Mouse (Mus musculus) limb, embryonic 14.5 days (tissue): ENCODE measurements around the gene Wnk1. TPM values are rescaled to one million over a fixed set of nuclear protein-coding genes. Genes with fewer than 3 reads are reported as not detected.

Experiments
- ATAC-seq: fragments of 200-750 bp; cut with Nextera tagmentation; 2 replicates; pipeline ENCODE4 v1.8.0; 2017; ENCODE audit warnings: low read depth, moderate number of reproducible peaks, moderate TSS enrichment; ENCODE audit not compliant: low FRiP score
- DNase-seq: peaks from one replicate; pipeline ENCODE4 v3.0.0-alpha.2; 2015; ENCODE audit warnings: low spot score
- H3K27ac ChIP-seq: fragments of 300-500 bp; sonication (generic); replicated peaks from 2 replicates; pipeline ENCODE4 v1.5.1; 2014; ENCODE audit warnings: low read depth, mild to moderate bottlenecking, low read length, moderate library complexity, mixed read lengths
- H3K27me3 ChIP-seq: fragments of 300-500 bp; sonication (generic); 2 replicates; pipeline ENCODE4 v1.6.1; 2014; ENCODE audit warnings: low read length, mixed read lengths; ENCODE audit not compliant: control insufficient read depth, insufficient read depth
- H3K36me3 ChIP-seq: fragments of 300-500 bp; sonication (generic); 2 replicates; pipeline ENCODE4 v1.6.1; 2014; ENCODE audit warnings: mild to moderate bottlenecking, low read length, moderate library complexity, mixed read lengths; ENCODE audit not compliant: control insufficient read depth, insufficient read depth
- H3K4me1 ChIP-seq: fragments of 300-500 bp; sonication (generic); 2 replicates; pipeline ENCODE4 v1.6.1; 2014; ENCODE audit warnings: antibody characterized with exemption, low read length, mixed read lengths; ENCODE audit not compliant: control insufficient read depth, insufficient read depth
- H3K4me2 ChIP-seq: fragments of 300-500 bp; sonication (generic); replicated peaks from 2 replicates; pipeline ENCODE4 v1.6.1; 2014; ENCODE audit warnings: low read depth, mild to moderate bottlenecking, low read length, moderate library complexity; ENCODE audit not compliant: severe bottlenecking
- H3K4me3 ChIP-seq: fragments of 300-500 bp; sonication (generic); replicated peaks from 2 replicates; pipeline ENCODE4 v1.5.1; 2014; ENCODE audit warnings: low read length
- H3K9ac ChIP-seq: fragments of 300-500 bp; sonication (generic); 2 replicates; pipeline ENCODE4 v1.6.1; 2014; ENCODE audit warnings: mild to moderate bottlenecking, low read depth, low read length, moderate library complexity; ENCODE audit not compliant: severe bottlenecking
- H3K9me3 ChIP-seq: fragments of 300-500 bp; sonication (generic); 2 replicates; pipeline ENCODE4 v1.6.1; 2016; ENCODE audit warnings: low read length; ENCODE audit not compliant: control insufficient read depth
- POLR2A ChIP-seq: fragments of 200-500 bp; IDR thresholded peaks from 2 replicates; pipeline ENCODE4 v1.8.0; 2012; ENCODE audit warnings: inconsistent platforms, mild to moderate bottlenecking, moderate library complexity, borderline replicate concordance; ENCODE audit not compliant: insufficient read depth, insufficient read length; ENCODE audit errors: extremely low read depth
- whole genome bisulfite sequencing: fragments of 180-500 bp; shearing (Covaris S2); extraction: QIAGEN DNeasy Blood & Tissue Kit; methylation state at CpG from one replicate; pipeline ENCODE4 v1.1.7; 2014; 5-methylcytosine and 5-hydroxymethylcytosine counted together
- polyA plus RNA-seq, 2 experiments: library from polyadenylated mRNA; depleted of rRNA in 1 of 2; stranded (reverse) in 1 of 2; unstranded in 1 of 2; fragments of >200 nt; fragmentation: Nextera tagmentation in 1 of 2; extraction: Ambion mirVana in 1 of 2; gene quantifications; 2 replicates each; pipeline versions ENCODE4 v1.2.1 to v1.2.3; 2012 to 2014

The Wnk1 gene
- polyA plus RNA-seq, 2 experiments = 65.3 to 129 TPM

- DNase-seq = no peak
- Histone ChIP-seq H3K4me2 (no peak overlapping the region), H3K27me3 (no peaks in the 10 kb centered on the region), H3K36me3 (no peaks in the 10 kb centered on the region), H3K9me3 (no peaks in the 10 kb centered on the region), H3K4me1 (peaks cover 5% of the 10 kb centered on the region), H3K9ac (no peak overlapping the region), H3K4me3 (no peak overlapping the region), H3K27ac (no peak overlapping the region)
- WGBS = 91% methylated on average over 4 of the region's 4 CpGs
- no peak for ATAC-seq
- TF ChIP-seq POLR2A = no peak
Measured at GRCm38 (mm10) chr6:120040557-120040857, 2.0 kb upstream of the Wnk1 start.

GRCm38 (mm10) chr6:120039668-120040556 lies 1.4 kb upstream of the Wnk1 start:
- peak overlapping the region; percentile 37 for H3K9ac ChIP-seq
- H3K4me3 ChIP-seq = peak overlapping the region; percentile 92
- WGBS = 2% methylated on average over 24 of the region's 24 CpGs
- H3K4me1 ChIP-seq = peaks cover 6% of the 10 kb centered on the region
- peak overlapping the region; percentile 80 for H3K4me2 ChIP-seq
- no peak for TF ChIP-seq POLR2A
- peak; percentile 29; the same call in 1 of the 2 replicates for ATAC-seq
- peak overlapping the region; percentile 52 for H3K27ac ChIP-seq
- H3K36me3 ChIP-seq = no peaks in the 10 kb centered on the region
- H3K9me3 ChIP-seq = no peaks in the 10 kb centered on the region
- H3K27me3 ChIP-seq = no peaks in the 10 kb centered on the region
- DNase-seq = peak; percentile 92

- H3K27ac ChIP-seq = peak overlapping the region; percentile 52
- peak overlapping the region; percentile 37 for H3K9ac ChIP-seq
- TF ChIP-seq POLR2A = no peak
- WGBS = 0% methylated on average over 9 of the region's 9 CpGs
- no peaks in the 10 kb centered on the region for H3K9me3 ChIP-seq
- DNase-seq (peak; percentile 38), ATAC-seq (no peak)
- peak overlapping the region; percentile 92 for H3K4me3 ChIP-seq
- no peaks in the 10 kb centered on the region for H3K36me3 ChIP-seq
- peaks cover 6% of the 10 kb centered on the region for H3K4me1 ChIP-seq
- H3K4me2 ChIP-seq = peak overlapping the region; percentile 80
- H3K27me3 ChIP-seq = no peaks in the 10 kb centered on the region
Measured at GRCm38 (mm10) chr6:120039256-120039563, 738 bp upstream of the Wnk1 start.

GRCm38 (mm10) chr6:120037636-120038365 lies 671 bp downstream of the Wnk1 start:
- TF ChIP-seq POLR2A = no peak
- DNase-seq (peak; percentile 66), ATAC-seq (peak; percentile 56)
- peak overlapping the region; percentile 86 for H3K27ac ChIP-seq
- no peaks in the 10 kb centered on the region for H3K36me3 ChIP-seq
- peaks cover 6% of the 10 kb centered on the region for H3K4me1 ChIP-seq
- peak overlapping the region; percentile 94 for H3K4me2 ChIP-seq
- H3K9me3 ChIP-seq = no peaks in the 10 kb centered on the region
- WGBS = under 1% methylated on average over 47 of the region's 85 CpGs
- H3K4me3 ChIP-seq = peak overlapping the region; percentile 92
- peak overlapping the region; percentile 85 for H3K9ac ChIP-seq
- H3K27me3 ChIP-seq = no peaks in the 10 kb centered on the region

- peak; percentile 50 for DNase-seq
- Histone ChIP-seq H3K9me3 (no peaks in the 10 kb centered on the region), H3K27me3 (no peaks in the 10 kb centered on the region), H3K9ac (peak overlapping the region; percentile 85), H3K4me3 (peak overlapping the region; percentile 92), H3K4me1 (peaks cover 6% of the 10 kb centered on the region), H3K36me3 (peaks cover 2% of the 10 kb centered on the region; the same call in 1 of the 2 replicates), H3K27ac (peak overlapping the region; percentile 86; the same call in 1 of the 2 replicates), H3K4me2 (peak overlapping the region; percentile 94)
- 0% methylated on average over 41 of the region's 51 CpGs for WGBS
- TF ChIP-seq POLR2A = no peak
- no peak for ATAC-seq
Measured at GRCm38 (mm10) chr6:120037004-120037635, 1.4 kb downstream of the Wnk1 start.
